Mouse (Mus musculus) C2C12 (cell line): Measurements from ENCODE around the gene 6430548M08Rik. TPM values are rescaled to one million over a fixed set of nuclear protein-coding genes. Genes with fewer than 3 reads are reported as not detected.

Experiments used
- H3K27me3 ChIP-seq: one replicate; pipeline ENCODE4 v1.6.1; 2011; ENCODE audit not compliant: control insufficient read depth, insufficient read depth, insufficient read length
- H3K36me3 ChIP-seq: one replicate; pipeline ENCODE4 v1.6.1; 2011; ENCODE audit not compliant: control insufficient read depth, insufficient read depth
- H3K4me3 ChIP-seq: one replicate; pipeline ENCODE4 v1.5.1; 2011; ENCODE audit warnings: mild to moderate bottlenecking, control low read depth; ENCODE audit not compliant: poor library complexity, insufficient read depth, severe bottlenecking
- H3K79me2 ChIP-seq: one replicate; pipeline ENCODE4 v1.6.1; 2011; ENCODE audit not compliant: control insufficient read depth, insufficient read depth
- H3K79me3 ChIP-seq: one replicate; pipeline ENCODE4 v1.6.1; 2011; ENCODE audit warnings: low read depth, control low read depth
- H3ac ChIP-seq: one replicate; pipeline ENCODE3; 2011; ENCODE audit warnings: low read depth; ENCODE audit not compliant: control insufficient read depth, insufficient read length
- CEBPB ChIP-seq: IDR thresholded peaks from one replicate; pipeline ENCODE4 v1.6.1; 2011; ENCODE audit warnings: low read depth, mild to moderate bottlenecking, control low read depth, moderate library complexity
- CTCF ChIP-seq: IDR thresholded peaks from one replicate; pipeline ENCODE4 v1.5.1; 2011; ENCODE audit not compliant: control insufficient read depth, insufficient read depth, insufficient read length
- FOSL1 ChIP-seq: IDR thresholded peaks from one replicate; pipeline ENCODE4 v1.8.0; 2011; ENCODE audit warnings: mild to moderate bottlenecking, low read length; ENCODE audit not compliant: poor library complexity, insufficient read depth, severe bottlenecking
- MAX ChIP-seq: IDR thresholded peaks from one replicate; pipeline ENCODE4 v1.6.1; 2011; ENCODE audit warnings: mild to moderate bottlenecking, control low read depth
- MYOD1 ChIP-seq: IDR thresholded peaks from one replicate; pipeline ENCODE4 v1.6.1; 2011; ENCODE audit warnings: low read depth; ENCODE audit not compliant: control insufficient read depth, insufficient read length
- MYOG ChIP-seq: IDR thresholded peaks from one replicate; pipeline ENCODE4 v1.6.1; 2011; ENCODE audit not compliant: control insufficient read depth, insufficient read length; ENCODE audit errors: extremely low read depth
- USF1 ChIP-seq: IDR thresholded peaks from one replicate; pipeline ENCODE4 v1.6.1; 2011; ENCODE audit warnings: low read depth, mild to moderate bottlenecking, control low read depth, moderate library complexity
- long read RNA-seq, 2 experiments: library from polyadenylated mRNA; unstranded; transcript quantifications; one replicate each; pipeline ENCODE4 v2.0.0; 2019 to 2020
- polyA plus RNA-seq: library from polyadenylated mRNA; unstranded; fragments of >200 nt; fragmentation: generic; extraction: Trizol; gene quantifications from one replicate; pipeline ENCODE4 v1.2.1, GENCODE M21; 2012; ENCODE audit warnings: missing spikeins

The 6430548M08Rik gene
- polyA plus RNA-seq = 3.5 TPM
- long read RNA-seq, experiment 1, full-length matches to known transcripts = 2 of 2 reads
- long read RNA-seq, experiment 1, partial matches to known transcripts = 0 of 2 reads
- long read RNA-seq, experiment 1, other reads (novel, unspliced or antisense) = 0 of 2 reads
- long read RNA-seq, experiment 2, full-length matches to known transcripts = 18 of 21 reads
- long read RNA-seq, experiment 2, partial matches to known transcripts = 3 of 21 reads
- long read RNA-seq, experiment 2, other reads (novel, unspliced or antisense) = 0 of 21 reads

- TF ChIP-seq MAX (peak; percentile 72), FOSL1 (no peak), CTCF (no peak), MYOD1 (no peak), USF1 (peak; percentile 97)
- Histone ChIP-seq H3K4me3 (peak within 1 kb of the TSS; percentile 29), H3K27me3 (no peaks in the 10 kb centered on the region), H3K36me3 (no peaks in the 10 kb centered on the region), H3K79me3 (no peaks in the 10 kb centered on the region), H3ac (peak within 1 kb of the TSS; percentile 88), H3K79me2 (no peaks in the 10 kb centered on the region)
Observed at GRCm38 (mm10) chr8:120113758-120114255, at the start of gene 6430548M08Rik. TSS of gene 6430548M08Rik (plus strand) at chr8:120114152.

GRCm38 (mm10) chr8:120065611-120066010 is 48.3 kb upstream of the 6430548M08Rik start:
- H3ac ChIP-seq = no peak overlapping the region
- H3K27me3 ChIP-seq = peaks cover 9% of the 10 kb centered on the region
- TF ChIP-seq MYOD1 (no peak), FOSL1 (no peak), CEBPB (no peak), CTCF (no peak), MYOG (no peak), USF1 (no peak), MAX (no peak)
- no peak overlapping the region for H3K4me3 ChIP-seq
- H3K79me3 ChIP-seq = no peaks in the 10 kb centered on the region
- H3K79me2 ChIP-seq = no peaks in the 10 kb centered on the region
- no peaks in the 10 kb centered on the region for H3K36me3 ChIP-seq

GRCm38 (mm10) chr8:120066226-120066625 is 47.7 kb upstream of the 6430548M08Rik start:
- H3K79me2 ChIP-seq = no peaks in the 10 kb centered on the region
- TF ChIP-seq CEBPB (no peak), MAX (no peak), MYOG (no peak), USF1 (no peak), FOSL1 (no peak), CTCF (no peak), MYOD1 (no peak)
- no peaks in the 10 kb centered on the region for H3K79me3 ChIP-seq
- peaks cover 9% of the 10 kb centered on the region for H3K27me3 ChIP-seq
- no peak overlapping the region for H3ac ChIP-seq
- no peaks in the 10 kb centered on the region for H3K36me3 ChIP-seq
- H3K4me3 ChIP-seq = no peak overlapping the region

GRCm38 (mm10) chr8:120067936-120068668 is 45.9 kb upstream of the 6430548M08Rik start:
- Histone ChIP-seq H3K27me3 (peaks cover 6% of the 10 kb centered on the region), H3ac (no peak overlapping the region), H3K79me2 (no peaks in the 10 kb centered on the region), H3K36me3 (no peaks in the 10 kb centered on the region), H3K79me3 (no peaks in the 10 kb centered on the region), H3K4me3 (no peak overlapping the region)
- TF ChIP-seq MYOD1 (no peak), USF1 (no peak), FOSL1 (no peak), CEBPB (no peak), CTCF (no peak), MYOG (no peak), MAX (no peak)

- H3ac ChIP-seq = no peak overlapping the region
- no peaks in the 10 kb centered on the region for H3K79me2 ChIP-seq
- no peak overlapping the region for H3K4me3 ChIP-seq
- H3K36me3 ChIP-seq = no peaks in the 10 kb centered on the region
- H3K27me3 ChIP-seq = peaks cover 6% of the 10 kb centered on the region
- H3K79me3 ChIP-seq = no peaks in the 10 kb centered on the region
- TF ChIP-seq MAX (no peak), CTCF (peak; percentile 89), USF1 (no peak)
Observed at GRCm38 (mm10) chr8:120071684-120072083, 42.3 kb upstream of the 6430548M08Rik start.

- TF ChIP-seq MYOG = no peak
- TF ChIP-seq CTCF = no peak
- no peak for TF ChIP-seq MAX
- TF ChIP-seq CEBPB = no peak
- TF ChIP-seq FOSL1 = no peak
- TF ChIP-seq USF1 = no peak
- TF ChIP-seq MYOD1 = no peak
- Histone ChIP-seq H3K79me2 (no peaks in the 10 kb centered on the region), H3K36me3 (no peaks in the 10 kb centered on the region), H3ac (no peak overlapping the region), H3K4me3 (no peak overlapping the region), H3K27me3 (peaks cover 6% of the 10 kb centered on the region), H3K79me3 (no peaks in the 10 kb centered on the region)
Observed at GRCm38 (mm10) chr8:120072259-120072658, 41.7 kb upstream of the 6430548M08Rik start.
